Mouse (Mus musculus): ENCODE measurements around the gene Dpf3.

GRCm38 (mm10) chr12:83466053-83466452 lies 21.5 kb downstream of the Dpf3 start:
- TF ChIP-seq EP300 (IDR thresholded peaks at IDR 0.05) (no peak), CTCF (IDR thresholded peaks at IDR 0.05) (no peak)
